Comparison of ENCODE assay signal across 8 mouse cellular contexts in the genomic region with DNA sequence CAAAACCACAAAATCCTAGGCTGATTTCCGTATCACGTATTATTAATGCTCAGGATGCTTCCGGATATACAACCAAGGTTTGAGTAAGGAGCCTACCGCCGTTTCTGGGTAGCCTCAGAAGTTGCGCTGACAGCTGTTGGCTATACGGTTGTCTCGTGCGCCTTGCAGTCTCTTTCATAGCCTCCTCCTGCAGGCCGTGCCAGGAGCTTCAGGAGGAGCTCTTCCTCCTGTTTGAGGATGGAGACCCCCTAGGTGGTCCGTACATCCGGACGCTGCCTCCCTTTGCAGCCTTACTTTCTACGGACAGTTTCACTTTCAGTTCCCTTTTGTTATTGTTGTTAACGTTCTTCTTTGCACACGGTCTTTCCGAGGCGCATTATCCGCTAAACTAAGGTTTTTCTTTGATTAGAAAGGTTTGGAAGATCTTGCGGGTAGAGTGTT. TPM values are rescaled to one million over a fixed set of nuclear protein-coding genes. Genes with fewer than 3 reads are reported as not detected.
DNase-seq lines count a peak whose midpoint lies in the region; ATAC-seq and TF ChIP-seq lines count a peak whose summit lies in the region.

No protein-coding gene starts in this region.

- H3K9ac ChIP-seq in forebrain, embryonic 15.5 days (replicated peaks): peak overlapping the region; percentile 95
- peak overlapping the region; percentile 96 for H3K9ac ChIP-seq in liver, embryonic 13.5 days

- peak overlapping the region; percentile 50 for H3K4me2 ChIP-seq in forebrain, embryonic 15.5 days (replicated peaks)
- peak overlapping the region; percentile 81 for H3K4me2 ChIP-seq in liver, embryonic 13.5 days
- peak overlapping the region; percentile 75 for H3K4me2 ChIP-seq in myocyte (ENCODE audit: low read depth)

- H3K27ac ChIP-seq in bone marrow, adult 2 months (ENCODE audit: control insufficient read depth, insufficient read depth, low read depth, low read length, poor library complexity): peak overlapping the region; percentile 71
- peak overlapping the region; percentile 97 for H3K27ac ChIP-seq in forebrain, embryonic 15.5 days (replicated peaks)
- H3K27ac ChIP-seq in liver, embryonic 13.5 days: peak overlapping the region; percentile 60
- peak overlapping the region; percentile 71 for H3K27ac ChIP-seq in thymus, adult 2 months (ENCODE audit: control insufficient read depth, insufficient read depth, low read length)

- WGBS in bone marrow, adult 2 months: under 1% methylated on average over 20 of the region's 20 CpGs
- WGBS in forebrain, embryonic 15.5 days: under 1% methylated on average over 20 of the region's 20 CpGs
- WGBS in liver, embryonic 13.5 days (ENCODE audit: insufficient replicate concordance): under 1% methylated on average over 20 of the region's 20 CpGs
- WGBS in thymus, adult 2 months: under 1% methylated on average over 20 of the region's 20 CpGs

- H3K4me3 ChIP-seq in bone marrow, adult 2 months (replicated peaks; ENCODE audit: control insufficient read depth, low read depth, low read length): peak overlapping the region; percentile 73
- H3K4me3 ChIP-seq in forebrain, embryonic 15.5 days: peak overlapping the region; percentile 99
- peak overlapping the region; percentile 96 for H3K4me3 ChIP-seq in liver, embryonic 13.5 days (replicated peaks)
- H3K4me3 ChIP-seq in myocyte: peak overlapping the region; percentile 81
- peak overlapping the region; percentile 90 for H3K4me3 ChIP-seq in thymus, adult 2 months (ENCODE audit: control insufficient read depth, insufficient read depth, low read length)

- H3K9me3 ChIP-seq in forebrain, embryonic 15.5 days: no peaks in the 10 kb centered on the region
- H3K9me3 ChIP-seq in liver, embryonic 13.5 days (replicated peaks): no peaks in the 10 kb centered on the region

- peaks cover 3% of the 10 kb centered on the region; the same call in 1 of the 2 replicates for H3K27me3 ChIP-seq in forebrain, embryonic 15.5 days
- H3K27me3 ChIP-seq in liver, embryonic 13.5 days: peaks cover 15% of the 10 kb centered on the region
- no peaks in the 10 kb centered on the region for H3K27me3 ChIP-seq in myocyte (ENCODE audit: control insufficient read depth, insufficient read depth, insufficient read length)
- no peaks in the 10 kb centered on the region for H3K27me3 ChIP-seq in thymus, adult 2 months (ENCODE audit: control insufficient read depth, insufficient read depth, low read length)

- DNase-seq in layer of hippocampus, postnatal 10 days (ENCODE audit: low spot score in 2 of 2): peak; percentile 34 to 48
- no peak for DNase-seq in layer of hippocampus, adult 8-10 months (ENCODE audit: low spot score in 2 of 2)
- peak; percentile 87 for DNase-seq in induced T-regulatory cell, adult 2 months (ENCODE audit: low read depth)
- no peak for DNase-seq in liver, embryonic 13.5 days
- peak; percentile 51 for DNase-seq in thymus, adult 2 months

- TF ChIP-seq POLR2A in bone marrow, adult 2 months (IDR thresholded peaks at IDR 0.05; ENCODE audit: borderline replicate concordance, control insufficient read depth, low read depth, low read length): no peak
- no peak for TF ChIP-seq POLR2A in myocyte (IDR thresholded peaks at IDR 0.05; ENCODE audit: insufficient read length, low read depth)
- TF ChIP-seq POLR2A in thymus, adult 2 months (IDR thresholded peaks at IDR 0.05; ENCODE audit: control insufficient read depth, extremely low read depth, insufficient read depth, low read length, poor library complexity): 0 out of 2 replicates have a peak, but pooled peaks have one; percentile 24

- peaks cover 1% of the 10 kb centered on the region for H3K4me1 ChIP-seq in bone marrow, adult 2 months (ENCODE audit: control insufficient read depth, insufficient read depth, low read length)
- peaks cover 22% of the 10 kb centered on the region for H3K4me1 ChIP-seq in forebrain, embryonic 15.5 days
- H3K4me1 ChIP-seq in liver, embryonic 13.5 days (replicated peaks): peaks cover 27% of the 10 kb centered on the region
- H3K4me1 ChIP-seq in thymus, adult 2 months (replicated peaks; ENCODE audit: control insufficient read depth, insufficient read depth, low read length): peaks cover 6% of the 10 kb centered on the region

- H3K79me2 ChIP-seq in myocyte (ENCODE audit: control insufficient read depth, insufficient read depth): peaks cover 37% of the 10 kb centered on the region

- peak overlapping the region; percentile 69 for H3ac ChIP-seq in myocyte (ENCODE audit: control insufficient read depth, insufficient read length)

- ATAC-seq in forebrain, embryonic 15.5 days (replicated peaks): peak; percentile 39
- 0 out of 2 replicates have a peak, but pooled peaks have one; percentile 8 for ATAC-seq in liver, embryonic 13.5 days (ENCODE audit: low read depth)

- peaks cover 19% of the 10 kb centered on the region for H3K36me3 ChIP-seq in forebrain, embryonic 15.5 days
- peaks cover 19% of the 10 kb centered on the region for H3K36me3 ChIP-seq in liver, embryonic 13.5 days
- H3K36me3 ChIP-seq in myocyte (ENCODE audit: control insufficient read depth, insufficient read depth): peaks cover 9% of the 10 kb centered on the region
- H3K36me3 ChIP-seq in thymus, adult 2 months (ENCODE audit: control insufficient read depth, insufficient read depth, low read length): peaks cover 29% of the 10 kb centered on the region

- TF ChIP-seq CTCF in bone marrow, adult 2 months (IDR thresholded peaks at IDR 0.05; ENCODE audit: control insufficient read depth, insufficient read depth, low read length): no peak
- no peak; the same call in 1 of the 2 replicates for TF ChIP-seq CTCF in thymus, adult 2 months (IDR thresholded peaks at IDR 0.05; ENCODE audit: borderline replicate concordance, control insufficient read depth, extremely low read depth, insufficient read depth, low read length, poor library complexity)

TF ChIP-seq in myocyte, 11 proteins besides CTCF, POLR2A, EP300 and RAD21 (continues in another document):
- no peak for TF ChIP-seq SRF (IDR thresholded peaks at IDR 0.05; ENCODE audit: control insufficient read depth, insufficient read length, low read depth)
- peak; percentile 45 for TF ChIP-seq POLR2AphosphoS2 (IDR thresholded peaks at IDR 0.05; ENCODE audit: insufficient read length, low read depth)
- TF ChIP-seq TCF12 (IDR thresholded peaks at IDR 0.05; ENCODE audit: insufficient read depth, poor library complexity, severe bottlenecking): no peak
- TF ChIP-seq MYOG (IDR thresholded peaks at IDR 0.05; ENCODE audit: control insufficient read depth in 1 of 3, insufficient read depth in 1 of 3, insufficient read length in 2 of 3, low read depth in 2 of 3): peak in 1 of 3 experiments; percentile 71
- no peak for TF ChIP-seq USF1 (IDR thresholded peaks at IDR 0.05; ENCODE audit: low read depth)
- TF ChIP-seq E2F4 (IDR thresholded peaks at IDR 0.05; ENCODE audit: insufficient read depth): no peak
- TF ChIP-seq TCF3 (IDR thresholded peaks at IDR 0.05; ENCODE audit: insufficient read length, low read depth): no peak

RNA-seq across cellular contexts. Expression of a gene that starts 0.9 kb away (rescaled TPM):
- total RNA-seq in layer of hippocampus, postnatal 10 days (2021): 100 to 1,000 TPM; 114 to 121 TPM
- 100 to 1,000 TPM; 110 to 142 (median 124) TPM for total RNA-seq in layer of hippocampus, adult 8-10 months (2022)
- polyA plus RNA-seq in bone marrow, adult 2 months (2011; ENCODE audit: insufficient read depth, insufficient read length, low replicate concordance, missing spikeins): 48.6 and 92.2 TPM in 2 replicates
- polyA plus RNA-seq in forebrain, embryonic 15.5 days (2015; fragmentation: Nextera tagmentation; extraction: Ambion mirVana): 229 and 235 TPM in 2 replicates
- polyA plus RNA-seq in liver, embryonic 13.5 days (2015; fragmentation: Nextera tagmentation; extraction: Ambion mirVana): 20.9 and 25.3 TPM in 2 replicates
- polyA plus RNA-seq in myocyte (2012; fragmentation: generic; extraction: Trizol): 106 TPM
- polyA plus RNA-seq in thymus, adult 2 months (2012; rRNA removed): 177 and 184 TPM in 2 replicates

RNA-seq across cellular contexts. Expression of a gene that starts 6.7 kb away (rescaled TPM):
- 1 to 10 TPM; 2.1 to 3.5 TPM for total RNA-seq in layer of hippocampus, postnatal 10 days (2021)
- 10 to 100 TPM in 1 of 4 experiments, 1 to 10 TPM in 3; 3.0 to 10.0 (median 4.6) TPM for total RNA-seq in layer of hippocampus, adult 8-10 months (2022)
- polyA plus RNA-seq in bone marrow, adult 2 months (2011; ENCODE audit: insufficient read depth, insufficient read length, low replicate concordance, missing spikeins): 8.7 and 19.3 TPM in 2 replicates
- 12.3 and 13.0 TPM in 2 replicates for polyA plus RNA-seq in forebrain, embryonic 15.5 days (2015; fragmentation: Nextera tagmentation; extraction: Ambion mirVana)
- polyA plus RNA-seq in liver, embryonic 13.5 days (2015; fragmentation: Nextera tagmentation; extraction: Ambion mirVana): 1.3 and 1.6 TPM in 2 replicates
- 0.41 TPM for polyA plus RNA-seq in myocyte (2012; fragmentation: generic; extraction: Trizol)
- 5.3 and 6.1 TPM in 2 replicates for polyA plus RNA-seq in thymus, adult 2 months (2012; rRNA removed)

RNA-seq across cellular contexts. Expression of a gene that starts 23.3 kb away (rescaled TPM):
- total RNA-seq in layer of hippocampus, postnatal 10 days (2021): 1 to 10 TPM; 1.9 to 2.1 TPM
- 1 to 10 TPM; 1.9 to 8.7 (median 4.9) TPM for total RNA-seq in layer of hippocampus, adult 8-10 months (2022)
- 36.8 and 72.9 TPM in 2 replicates for polyA plus RNA-seq in bone marrow, adult 2 months (2011; ENCODE audit: insufficient read depth, insufficient read length, low replicate concordance, missing spikeins)
- polyA plus RNA-seq in forebrain, embryonic 15.5 days (2015; fragmentation: Nextera tagmentation; extraction: Ambion mirVana): 0.61 and 0.71 TPM in 2 replicates
- polyA plus RNA-seq in liver, embryonic 13.5 days (2015; fragmentation: Nextera tagmentation; extraction: Ambion mirVana): 3.3 and 3.8 TPM in 2 replicates
- polyA plus RNA-seq in myocyte (2012; fragmentation: generic; extraction: Trizol): 0.02 TPM
- polyA plus RNA-seq in thymus, adult 2 months (2012; rRNA removed): 128 and 141 TPM in 2 replicates

RNA-seq across cellular contexts. Expression of a gene that starts 25.3 kb away (rescaled TPM):
- total RNA-seq in layer of hippocampus, postnatal 10 days (2021): 1 to 10 TPM; 5.5 to 7.8 TPM
- 10 to 100 TPM in 2 of 4 experiments, 1 to 10 TPM in 2; 4.8 to 18.6 (median 11.1) TPM for total RNA-seq in layer of hippocampus, adult 8-10 months (2022)
- polyA plus RNA-seq in bone marrow, adult 2 months (2011; ENCODE audit: insufficient read depth, insufficient read length, low replicate concordance, missing spikeins): 13.2 and 21.5 TPM in 2 replicates
- 9.6 and 10.1 TPM in 2 replicates for polyA plus RNA-seq in forebrain, embryonic 15.5 days (2015; fragmentation: Nextera tagmentation; extraction: Ambion mirVana)
- 20.6 and 24.3 TPM in 2 replicates for polyA plus RNA-seq in liver, embryonic 13.5 days (2015; fragmentation: Nextera tagmentation; extraction: Ambion mirVana)
- 24.2 TPM for polyA plus RNA-seq in myocyte (2012; fragmentation: generic; extraction: Trizol)
- 17.7 and 18.6 TPM in 2 replicates for polyA plus RNA-seq in thymus, adult 2 months (2012; rRNA removed)

RNA-seq across cellular contexts. Expression of a gene that starts 42.1 kb away (rescaled TPM):
- 1 to 10 TPM; 1.8 to 1.9 TPM for total RNA-seq in layer of hippocampus, postnatal 10 days (2021)
- total RNA-seq in layer of hippocampus, adult 8-10 months (2022): 1 to 10 TPM; 5.6 to 7.6 (median 6.5) TPM
- polyA plus RNA-seq in bone marrow, adult 2 months (2011; ENCODE audit: insufficient read depth, insufficient read length, low replicate concordance, missing spikeins): 0.27 and 1.1 TPM in 2 replicates
- 0.49 and 0.74 TPM in 2 replicates for polyA plus RNA-seq in forebrain, embryonic 15.5 days (2015; fragmentation: Nextera tagmentation; extraction: Ambion mirVana)
- polyA plus RNA-seq in liver, embryonic 13.5 days (2015; fragmentation: Nextera tagmentation; extraction: Ambion mirVana): 0.08 and 0.14 TPM in 2 replicates
- 0.08 TPM for polyA plus RNA-seq in myocyte (2012; fragmentation: generic; extraction: Trizol)
- 2.7 and 3.5 TPM in 2 replicates for polyA plus RNA-seq in thymus, adult 2 months (2012; rRNA removed)

Comparison
In these comparisons a context has a peak if more than half of its experiments do, and no peak if none do; other contexts are left out.
1. DNase-seq: peak in layer of hippocampus, postnatal 10 days (2 of 2), induced T-regulatory cell, adult 2 months (single experiment) and thymus, adult 2 months (single experiment); none in layer of hippocampus, adult 8-10 months (0 of 2) and liver, embryonic 13.5 days (single experiment).
2. Peak in every context shown above with its lines, with median percentiles within 50 percentile points of each other: H3K27ac ChIP-seq, H3K4me3 ChIP-seq and H3K4me2 ChIP-seq.